Mouse (Mus musculus): Measurements from ENCODE around the gene Neil1.

GRCm38 (mm10) chr9:57144830-57145229, 3.3 kb downstream of the Neil1 start:
- no peak for TF ChIP-seq CTCF (IDR thresholded peaks at IDR 0.05; ENCODE audit: extremely low read depth, insufficient read depth, low read length)
- no peak for TF ChIP-seq POLR2A (IDR thresholded peaks at IDR 0.05; ENCODE audit: extremely low read depth, insufficient read depth, low read length)
